Mouse (Mus musculus) liver, postnatal 0 days (tissue): ENCODE data around the gene Dlgap4. TPM values are rescaled to one million over a fixed set of nuclear protein-coding genes. Genes with fewer than 3 reads are reported as not detected.
A peak's percentile ranks its signal among the peaks of the same experiment; 100 is the strongest.
"Not testable (repeated sequence)": the region's sequence is repeated elsewhere in the genome, so short reads cannot be mapped to it uniquely, and the experiment has no call there.

Source experiments
- ATAC-seq: fragments of 200-750 bp; cut with Nextera tagmentation; 2 replicates; pipeline ENCODE4 v1.8.0; 2017; ENCODE audit warnings: mild to moderate bottlenecking, moderate library complexity
- DNase-seq: peaks from one replicate; pipeline ENCODE4 v3.0.0-alpha.2; 2016
- H3K27ac ChIP-seq: fragments of 300-500 bp; sonication (generic); 2 replicates; pipeline ENCODE4 v1.5.1; 2014; ENCODE audit warnings: antibody characterized with exemption, moderate library complexity, mild to moderate bottlenecking, low read depth
- H3K27me3 ChIP-seq: fragments of 300-500 bp; sonication (generic); 2 replicates; pipeline ENCODE4 v1.6.1; 2014; ENCODE audit warnings: low read length, control low read depth, mixed read lengths; ENCODE audit not compliant: insufficient read depth
- H3K36me3 ChIP-seq: fragments of 300-500 bp; sonication (generic); replicated peaks from 2 replicates; pipeline ENCODE4 v1.6.1; 2014; ENCODE audit warnings: mild to moderate bottlenecking, control low read depth, low read length, moderate library complexity, mixed read lengths; ENCODE audit not compliant: insufficient read depth
- H3K4me1 ChIP-seq: fragments of 300-500 bp; sonication (generic); 2 replicates; pipeline ENCODE4 v1.6.1; 2014; ENCODE audit warnings: antibody characterized with exemption, mild to moderate bottlenecking, control low read depth; ENCODE audit not compliant: insufficient read depth
- H3K4me2 ChIP-seq: fragments of 300-500 bp; sonication (generic); 2 replicates; pipeline ENCODE4 v1.6.1; 2014; ENCODE audit warnings: low read depth, mild to moderate bottlenecking, low read length, moderate library complexity, mixed read lengths
- H3K4me3 ChIP-seq: fragments of 300-500 bp; sonication (generic); 2 replicates; pipeline ENCODE4 v1.5.1; 2014; ENCODE audit warnings: low read depth, low read length
- H3K9ac ChIP-seq: fragments of 300-500 bp; sonication (generic); replicated peaks from 2 replicates; pipeline ENCODE4 v1.6.1; 2014; ENCODE audit warnings: mild to moderate bottlenecking, moderate library complexity
- H3K9me3 ChIP-seq: fragments of 300-500 bp; sonication (generic); 2 replicates; pipeline ENCODE4 v1.6.1; 2016; ENCODE audit warnings: mild to moderate bottlenecking, control low read depth, low read length, mixed read lengths
- CTCF ChIP-seq: sonication (generic); IDR thresholded peaks from 2 replicates; pipeline ENCODE4 v1.5.1; 2016; ENCODE audit warnings: antibody characterized with exemption, low read depth
- EP300 ChIP-seq: IDR thresholded peaks from 2 replicates; pipeline ENCODE4 v1.6.1; 2016; ENCODE audit warnings: antibody characterized with exemption, low read depth, mild to moderate bottlenecking
- WGBS: fragments of 180-500 bp; shearing (Covaris S2); extraction: QIAGEN DNeasy Blood & Tissue Kit; methylation state at CpG from one replicate; pipeline ENCODE4 v1.1.7; 2014; ENCODE audit not compliant: insufficient replicate concordance; 5-methylcytosine and 5-hydroxymethylcytosine counted together
- polyA plus RNA-seq: library from polyadenylated mRNA; unstranded; fragments of >200 nt; fragmentation: Nextera tagmentation; extraction: Ambion mirVana; gene quantifications from 2 replicates; pipeline ENCODE4 v1.2.1, GENCODE M21; 2015

Gene Dlgap4
- polyA plus RNA-seq, 1 experiment from 2014 or later = 10.7 TPM

DNA sequence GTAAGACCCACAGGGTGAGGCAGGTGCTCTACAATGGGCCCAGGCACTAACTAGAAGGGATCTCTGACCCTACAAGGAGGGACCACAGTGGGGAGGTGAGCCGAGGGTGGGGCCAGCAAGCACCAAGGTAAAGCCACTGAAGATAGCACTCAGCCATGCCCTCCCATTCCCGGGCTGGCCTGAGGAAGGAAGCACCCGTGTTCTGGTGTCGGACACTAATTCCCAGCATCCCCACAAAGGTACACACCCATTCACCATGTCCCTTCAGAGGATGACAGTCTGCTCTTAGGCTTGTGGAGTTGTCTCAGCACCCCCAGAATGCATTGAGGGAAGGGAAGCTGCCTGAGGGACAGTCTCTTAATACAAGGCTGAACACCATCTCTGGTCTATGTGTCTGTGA lies 167.8 kb downstream of the Dlgap4 start:
- Histone ChIP-seq H3K9me3 (no peaks in the 10 kb centered on the region), H3K36me3 (no peaks in the 10 kb centered on the region), H3K4me2 (peak overlapping the region; percentile 27; the same call in 1 of the 2 replicates), H3K4me1 (peaks cover 33% of the 10 kb centered on the region), H3K27me3 (0 out of 2 replicates have a peak, but pooled peaks cover 4% of the 10 kb centered on the region), H3K9ac (no peak overlapping the region), H3K27ac (no peak overlapping the region), H3K4me3 (no peak overlapping the region)
- 56% methylated on average over 4 of the region's 4 CpGs for WGBS
- no peak for TF ChIP-seq CTCF
- TF ChIP-seq EP300 = no peak
- DNase-seq (peak; percentile 15), ATAC-seq (no peak)

DNA sequence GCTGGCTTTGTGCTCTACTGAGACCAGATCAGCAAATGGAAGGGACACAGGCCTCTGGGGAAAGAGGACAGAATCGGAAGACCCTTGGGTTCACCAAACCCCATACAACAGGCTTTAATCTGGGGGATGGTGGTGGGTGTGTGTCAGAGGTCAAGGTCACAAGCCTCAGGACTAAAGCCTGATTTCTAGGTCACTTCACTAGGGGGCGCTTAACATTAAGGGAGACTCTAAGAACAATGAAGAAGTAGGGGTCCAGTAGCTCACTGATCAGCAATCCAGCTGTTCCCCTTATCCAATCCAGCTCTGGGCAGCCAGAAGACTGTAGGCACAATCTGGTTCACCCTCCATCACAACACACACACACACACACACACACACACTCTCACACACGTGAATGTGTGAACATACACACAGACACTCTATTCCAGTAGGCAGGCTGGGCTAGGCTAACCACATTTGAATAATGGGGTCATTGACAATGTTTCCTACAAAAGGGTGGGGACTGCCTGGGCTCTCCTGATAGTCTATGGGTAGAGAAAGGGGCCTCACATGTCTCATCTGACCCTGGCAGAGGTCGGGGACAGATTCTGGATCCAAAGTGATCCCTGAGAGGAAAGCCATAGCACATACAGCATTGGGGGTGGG lies 168.5 kb downstream of the Dlgap4 start:
- peak overlapping the region; percentile 71 for H3K27ac ChIP-seq
- H3K36me3 ChIP-seq = no peaks in the 10 kb centered on the region
- no peaks in the 10 kb centered on the region for H3K9me3 ChIP-seq
- TF ChIP-seq CTCF (peak; percentile 45; the same call in 1 of the 2 replicates), EP300 (0 out of 2 replicates have a peak, but pooled peaks have one; percentile 67)
- H3K9ac ChIP-seq = no peak overlapping the region
- WGBS = 50% methylated on average over 4 of the region's 4 CpGs
- ATAC-seq (peak; percentile 69), DNase-seq (no peak)
- H3K4me3 ChIP-seq = no peak overlapping the region
- H3K27me3 ChIP-seq = 0 out of 2 replicates have a peak, but pooled peaks cover 4% of the 10 kb centered on the region
- no peak overlapping the region for H3K4me2 ChIP-seq
- H3K4me1 ChIP-seq = peaks cover 33% of the 10 kb centered on the region

DNA sequence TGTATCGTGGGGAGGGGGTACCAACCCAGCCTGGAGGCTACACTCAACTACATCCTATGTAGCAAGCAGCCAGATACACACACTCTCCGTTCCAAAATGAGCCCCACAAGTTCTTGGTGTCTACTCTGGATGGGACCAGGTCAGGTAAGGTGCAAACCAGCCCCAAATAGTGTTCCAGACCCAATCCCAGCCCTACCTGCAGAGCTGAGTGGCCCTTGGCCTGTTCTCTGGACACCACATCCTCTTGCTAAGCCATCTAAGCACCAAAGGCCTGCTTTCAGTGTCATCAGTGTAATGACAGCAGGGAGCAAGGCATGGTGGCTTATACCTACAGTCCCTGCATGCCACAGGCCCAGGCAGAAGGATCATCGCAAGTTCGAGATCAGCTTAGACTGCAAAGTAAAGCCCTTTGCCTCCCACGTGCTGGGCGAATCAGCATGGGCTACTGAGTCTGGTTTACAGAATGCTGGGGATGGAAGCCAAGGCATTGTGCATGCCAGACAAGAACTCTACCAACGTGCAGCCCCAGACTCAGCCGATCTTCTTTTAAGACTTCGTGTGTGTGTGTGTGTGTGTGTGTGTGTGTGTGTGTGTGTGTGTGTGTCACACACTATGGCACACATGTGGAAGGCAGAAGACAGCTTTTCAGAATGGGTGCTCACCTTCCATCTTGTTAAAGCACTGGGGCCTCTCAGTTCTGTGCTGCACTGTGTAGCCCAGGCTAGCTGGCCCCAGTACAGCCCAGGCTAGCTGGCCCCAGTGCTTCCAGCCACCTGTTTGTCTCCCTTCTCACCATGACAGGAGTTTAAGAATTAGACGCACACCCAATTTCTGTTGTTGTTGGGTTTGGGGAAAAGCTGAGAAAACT lies 169.2 kb downstream of the Dlgap4 start:
- H3K4me1 ChIP-seq = peaks cover 27% of the 10 kb centered on the region
- no peak overlapping the region for H3K9ac ChIP-seq
- H3K9me3 ChIP-seq = no peaks in the 10 kb centered on the region
- H3K27ac ChIP-seq = peak overlapping the region; percentile 71
- H3K27me3 ChIP-seq = no peaks in the 10 kb centered on the region
- no peak overlapping the region for H3K4me2 ChIP-seq
- no peaks in the 10 kb centered on the region for H3K36me3 ChIP-seq
- TF ChIP-seq CTCF (no peak), EP300 (no peak)
- whole genome bisulfite sequencing = 62% methylated on average over 10 of the region's 10 CpGs
- peak; percentile 21; the same call in 1 of the 2 replicates for ATAC-seq
- H3K4me3 ChIP-seq = no peak overlapping the region
- DNase-seq = no peak

DNA sequence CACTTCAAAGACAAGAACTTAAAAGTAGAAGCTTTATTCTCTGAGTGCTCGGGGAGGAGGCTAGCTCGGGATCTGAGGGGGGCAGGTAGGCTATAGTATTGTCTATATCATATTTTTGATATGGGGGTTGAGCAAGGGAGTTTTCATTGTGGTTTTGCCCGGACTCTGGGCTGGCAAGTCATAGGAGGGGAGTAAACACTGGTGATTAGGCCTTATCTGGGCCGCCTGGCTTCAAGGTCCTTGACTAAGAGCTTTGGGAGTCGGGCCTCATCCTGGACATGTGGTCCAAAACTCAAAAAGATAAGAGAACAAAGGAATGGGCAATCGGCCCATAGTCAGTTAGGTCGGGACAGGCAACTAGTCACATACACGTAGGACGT lies 169.8 kb downstream of the Dlgap4 start:
- Histone ChIP-seq H3K4me3 (no peak overlapping the region), H3K4me2 (0 out of 2 replicates have a peak overlapping the region, but pooled peaks have one; percentile 9), H3K9ac (no peak overlapping the region), H3K36me3 (no peaks in the 10 kb centered on the region), H3K9me3 (no peaks in the 10 kb centered on the region), H3K27me3 (no peaks in the 10 kb centered on the region), H3K27ac (peak overlapping the region; percentile 71), H3K4me1 (peaks cover 27% of the 10 kb centered on the region)
- 22% methylated on average over 9 of the region's 9 CpGs for WGBS
- DNase-seq (peak; percentile 45), ATAC-seq (peak; percentile 84)
- TF ChIP-seq CTCF (no peak), EP300 (peak; percentile 91)

DNA sequence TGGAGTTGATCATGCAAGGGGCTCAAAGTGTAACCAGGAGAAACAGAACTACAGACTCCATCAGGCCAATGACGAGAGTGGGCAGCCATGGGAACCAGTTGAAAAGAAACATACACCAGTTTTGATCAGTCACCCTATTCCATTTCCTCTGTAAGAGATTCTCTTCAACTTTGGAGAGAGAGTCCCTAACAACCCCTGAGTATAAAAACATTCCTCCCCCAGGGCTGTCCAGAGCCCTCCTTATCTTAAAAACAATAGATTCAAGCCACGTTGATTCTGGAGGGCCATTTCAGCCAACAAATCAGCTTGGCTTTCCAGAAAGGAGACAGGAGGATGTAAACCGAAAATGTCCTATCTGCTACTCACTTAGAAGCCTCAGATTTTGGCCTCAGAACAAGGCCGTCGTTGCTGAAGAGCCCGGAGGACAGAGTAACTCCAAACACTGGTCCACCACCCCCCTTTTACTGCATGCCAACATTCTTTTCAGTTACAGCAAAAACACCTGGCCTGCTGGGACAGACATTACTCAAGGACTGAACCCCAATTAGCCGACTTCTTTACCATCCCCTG lies 170.6 kb downstream of the Dlgap4 start:
- DNase-seq (no peak), ATAC-seq (no peak)
- WGBS = 44% methylated on average over 7 of the region's 7 CpGs
- Histone ChIP-seq H3K4me1 (peaks cover 27% of the 10 kb centered on the region), H3K27me3 (no peaks in the 10 kb centered on the region), H3K36me3 (no peaks in the 10 kb centered on the region), H3K4me3 (no peak overlapping the region), H3K27ac (peak overlapping the region; percentile 71), H3K9me3 (no peaks in the 10 kb centered on the region), H3K4me2 (no peak overlapping the region), H3K9ac (no peak overlapping the region)
- TF ChIP-seq CTCF (no peak), EP300 (no peak)

DNA sequence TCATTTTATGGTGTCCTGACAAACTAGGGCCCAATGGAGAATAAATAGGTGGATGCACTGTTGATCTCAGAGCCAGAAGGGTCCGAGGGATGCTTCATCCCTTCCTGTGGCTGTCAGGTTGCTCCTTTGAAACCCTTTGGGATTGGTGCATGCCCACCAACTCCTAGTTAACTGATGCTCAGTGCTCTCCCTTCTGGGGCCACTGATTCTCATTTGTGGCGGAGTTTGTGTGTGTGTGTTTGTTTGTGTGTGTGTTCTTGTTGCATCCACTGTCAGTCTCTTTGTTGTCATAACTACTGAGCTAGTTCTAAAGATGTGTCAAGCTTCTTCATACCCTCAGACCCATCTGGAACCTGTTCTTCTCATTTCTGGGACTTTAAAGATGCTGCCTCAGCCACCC lies 171.4 kb downstream of the Dlgap4 start:
- 85% methylated on average over 2 of the region's 2 CpGs for WGBS
- H3K27me3 ChIP-seq = no peaks in the 10 kb centered on the region
- H3K9ac ChIP-seq = no peak overlapping the region
- H3K36me3 ChIP-seq = no peaks in the 10 kb centered on the region
- ATAC-seq = no peak
- peaks cover 27% of the 10 kb centered on the region for H3K4me1 ChIP-seq
- no peak for TF ChIP-seq CTCF
- no peak for TF ChIP-seq EP300
- no peaks in the 10 kb centered on the region for H3K9me3 ChIP-seq
- DNase-seq = no peak
- H3K27ac ChIP-seq = no peak overlapping the region
- H3K4me3 ChIP-seq = no peak overlapping the region
- H3K4me2 ChIP-seq = no peak overlapping the region

DNA sequence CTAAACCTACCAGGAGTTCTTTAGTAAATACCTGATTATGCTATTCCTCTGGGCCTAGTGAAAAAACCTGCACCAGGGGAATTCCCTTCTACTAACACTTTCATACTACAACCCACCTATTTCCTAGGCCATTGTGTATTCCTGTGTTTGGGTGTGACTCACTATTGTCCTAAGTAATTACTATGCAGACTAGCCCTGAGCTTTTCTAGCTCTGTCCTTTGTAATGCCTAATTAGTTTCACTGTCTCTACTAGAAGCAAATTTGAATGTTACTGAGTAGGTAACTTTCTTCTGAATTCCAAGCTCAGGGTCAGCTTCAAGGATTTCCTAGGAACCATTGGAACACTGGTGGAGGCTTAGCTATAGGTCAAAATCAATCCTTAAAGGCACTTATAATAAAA lies 172.9 kb downstream of the Dlgap4 start:
- not testable (repeated sequence) for H3K4me3 ChIP-seq, H3K27ac ChIP-seq, H3K4me2 ChIP-seq, ATAC-seq, DNase-seq, H3K36me3 ChIP-seq, H3K27me3 ChIP-seq, H3K9me3 ChIP-seq, H3K9ac ChIP-seq
- H3K4me1 ChIP-seq = peaks cover 16% of the 10 kb centered on the region
